Mouse (Mus musculus): Measurements from ENCODE around the gene 2810021J22Rik. TPM values are rescaled to one million over a fixed set of nuclear protein-coding genes. Genes with fewer than 3 reads are reported as not detected.

2810021J22Rik gene
- polyA plus RNA-seq, 1 experiment from 2014 or later = 10.2 TPM

- 94% methylated on average over 10 of the region's 10 CpGs for WGBS
- Histone ChIP-seq H3K27ac (replicated peaks) (no peak overlapping the region), H3K4me1 (no peaks in the 10 kb centered on the region), H3K9me3 (no peaks in the 10 kb centered on the region), H3K9ac (replicated peaks) (no peak overlapping the region), H3K4me2 (replicated peaks) (no peak overlapping the region), H3K4me3 (no peak overlapping the region), H3K27me3 (no peaks in the 10 kb centered on the region), H3K36me3 (peaks cover 49% of the 10 kb centered on the region)
- no peak for ATAC-seq (ENCODE audit: low FRiP score, low read depth)
These were observed 23.5 kb downstream of the 2810021J22Rik start for GRCm38 (mm10) chr11:58890511-58890910.

DNA sequence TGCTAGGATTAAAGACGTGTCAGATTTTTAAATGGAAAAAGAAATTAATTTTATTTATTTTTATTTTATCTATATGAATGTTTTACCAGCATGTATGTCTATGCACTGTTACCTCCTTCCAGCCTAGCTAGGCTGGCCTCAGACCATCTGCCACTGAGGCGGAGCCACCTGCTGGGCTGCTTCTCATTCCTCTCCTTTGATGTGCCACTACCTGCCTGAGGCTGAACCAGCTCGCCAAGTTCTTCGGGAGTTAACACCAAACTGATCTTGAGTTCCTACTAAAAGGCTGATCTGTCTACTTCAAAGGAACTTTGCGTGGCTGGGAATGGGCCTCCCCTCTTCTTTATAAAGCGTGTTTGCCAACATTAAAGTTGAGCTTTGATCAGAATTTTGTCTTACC is 27.4 kb downstream of the 2810021J22Rik start:
- no peak for ATAC-seq (ENCODE audit: low FRiP score, low read depth)
- Histone ChIP-seq H3K4me1 (no peaks in the 10 kb centered on the region; the same call in 1 of the 2 replicates), H3K9me3 (no peaks in the 10 kb centered on the region), H3K27ac (replicated peaks) (no peak overlapping the region), H3K36me3 (peaks cover 49% of the 10 kb centered on the region), H3K27me3 (no peaks in the 10 kb centered on the region), H3K9ac (replicated peaks) (no peak overlapping the region), H3K4me2 (replicated peaks) (no peak overlapping the region), H3K4me3 (no peak overlapping the region)
- 80% methylated on average over 6 of the region's 6 CpGs for WGBS

DNA sequence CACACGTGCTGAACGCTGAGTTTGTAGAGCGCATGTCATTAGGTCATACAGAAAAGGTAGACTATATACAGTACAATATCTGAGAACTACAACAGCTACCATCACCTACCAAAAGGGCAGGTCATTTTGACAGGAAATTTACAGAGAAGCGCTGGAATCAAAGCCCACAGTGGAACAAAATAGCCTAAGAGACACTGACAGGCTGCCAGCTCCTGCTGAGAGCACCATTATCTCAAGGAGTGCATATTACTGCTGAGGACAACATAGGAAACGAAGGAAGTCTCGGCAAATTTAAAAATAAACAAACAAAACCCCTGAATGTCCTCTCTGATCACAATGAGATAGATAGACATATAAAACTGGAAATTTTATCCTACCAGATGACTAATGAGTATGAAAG is 30.5 kb downstream of the 2810021J22Rik start:
- WGBS = 87% methylated on average over 6 of the region's 6 CpGs
- H3K9me3 ChIP-seq = no peaks in the 10 kb centered on the region
- no peaks in the 10 kb centered on the region for H3K27me3 ChIP-seq
- no peak overlapping the region for H3K4me3 ChIP-seq
- H3K4me1 ChIP-seq = no peaks in the 10 kb centered on the region; the same call in 1 of the 2 replicates
- no peak overlapping the region for H3K4me2 ChIP-seq (replicated peaks)
- no peak overlapping the region for H3K9ac ChIP-seq (replicated peaks)
- ATAC-seq (ENCODE audit: low FRiP score, low read depth) = no peak
- H3K27ac ChIP-seq (replicated peaks) = no peak overlapping the region
- H3K36me3 ChIP-seq = peaks cover 37% of the 10 kb centered on the region

GRCm38 (mm10) chr11:58901080-58901479 is 34.1 kb downstream of the 2810021J22Rik start:
- Histone ChIP-seq H3K27me3 (no peaks in the 10 kb centered on the region), H3K27ac (replicated peaks) (no peak overlapping the region), H3K4me1 (peaks cover 8% of the 10 kb centered on the region; the same call in 1 of the 2 replicates), H3K9ac (replicated peaks) (no peak overlapping the region), H3K9me3 (no peaks in the 10 kb centered on the region), H3K36me3 (peaks cover 21% of the 10 kb centered on the region), H3K4me3 (no peak overlapping the region), H3K4me2 (replicated peaks) (no peak overlapping the region)
- no peak for ATAC-seq (ENCODE audit: low FRiP score, low read depth)

GRCm38 (mm10) chr11:58903511-58904409 is 36.7 kb downstream of the 2810021J22Rik start, which contains the start of gene Zfp39:
Gene Zfp39, minus strand, starts transcription at chr11:58904225.
- Histone ChIP-seq H3K4me2 (replicated peaks) (peak within 1 kb of the TSS; percentile 71), H3K27me3 (no peaks in the 10 kb centered on the region), H3K9ac (replicated peaks) (peak within 1 kb of the TSS; percentile 84), H3K4me3 (peak within 1 kb of the TSS; percentile 77), H3K4me1 (peaks cover 8% of the 10 kb centered on the region; the same call in 1 of the 2 replicates), H3K9me3 (no peaks in the 10 kb centered on the region), H3K36me3 (peaks cover 18% of the 10 kb centered on the region), H3K27ac (replicated peaks) (peak within 1 kb of the TSS; percentile 81)
- under 1% methylated on average over 40 of the region's 40 CpGs for WGBS
- ATAC-seq (ENCODE audit: low FRiP score, low read depth) = peak; percentile 97

DNA sequence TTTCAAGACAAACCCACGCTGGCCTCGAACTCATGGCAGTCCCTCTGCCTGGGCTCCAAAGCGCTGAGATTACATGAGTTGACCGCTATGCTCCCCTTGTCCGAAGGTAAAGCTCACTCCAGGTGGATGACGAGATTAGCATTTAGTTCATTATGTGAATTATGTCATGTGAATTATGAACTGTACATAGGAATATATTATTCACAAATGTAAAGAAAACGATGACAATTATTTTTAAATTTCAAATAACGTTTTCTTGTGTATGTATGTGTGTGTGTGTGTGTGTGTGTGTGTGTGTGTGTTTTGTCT is 37.3 kb downstream of the 2810021J22Rik start:
- no peaks in the 10 kb centered on the region for H3K27me3 ChIP-seq
- no peak overlapping the region for H3K27ac ChIP-seq (replicated peaks)
- H3K4me1 ChIP-seq = peaks cover 8% of the 10 kb centered on the region; the same call in 1 of the 2 replicates
- no peaks in the 10 kb centered on the region for H3K9me3 ChIP-seq
- peak overlapping the region; percentile 77 for H3K4me3 ChIP-seq
- H3K9ac ChIP-seq (replicated peaks) = no peak overlapping the region
- WGBS = 4% methylated on average over 8 of the region's 8 CpGs
- H3K36me3 ChIP-seq = peaks cover 15% of the 10 kb centered on the region
- peak overlapping the region; percentile 71 for H3K4me2 ChIP-seq (replicated peaks)
- peak; percentile 42; the same call in 1 of the 2 replicates for ATAC-seq (ENCODE audit: low FRiP score, low read depth)

GRCm38 (mm10) chr11:58904838-58905237 is 37.8 kb downstream of the 2810021J22Rik start:
- no peaks in the 10 kb centered on the region for H3K9me3 ChIP-seq
- H3K36me3 ChIP-seq = peaks cover 14% of the 10 kb centered on the region
- 38% methylated on average over 6 of the region's 6 CpGs for WGBS
- no peak overlapping the region for H3K9ac ChIP-seq (replicated peaks)
- H3K4me3 ChIP-seq = no peak overlapping the region
- no peak for ATAC-seq (ENCODE audit: low FRiP score, low read depth)
- H3K27me3 ChIP-seq = no peaks in the 10 kb centered on the region
- H3K27ac ChIP-seq (replicated peaks) = no peak overlapping the region
- peak overlapping the region; percentile 71; the same call in 1 of the 2 replicates for H3K4me2 ChIP-seq (replicated peaks)
- peaks cover 8% of the 10 kb centered on the region; the same call in 1 of the 2 replicates for H3K4me1 ChIP-seq

DNA sequence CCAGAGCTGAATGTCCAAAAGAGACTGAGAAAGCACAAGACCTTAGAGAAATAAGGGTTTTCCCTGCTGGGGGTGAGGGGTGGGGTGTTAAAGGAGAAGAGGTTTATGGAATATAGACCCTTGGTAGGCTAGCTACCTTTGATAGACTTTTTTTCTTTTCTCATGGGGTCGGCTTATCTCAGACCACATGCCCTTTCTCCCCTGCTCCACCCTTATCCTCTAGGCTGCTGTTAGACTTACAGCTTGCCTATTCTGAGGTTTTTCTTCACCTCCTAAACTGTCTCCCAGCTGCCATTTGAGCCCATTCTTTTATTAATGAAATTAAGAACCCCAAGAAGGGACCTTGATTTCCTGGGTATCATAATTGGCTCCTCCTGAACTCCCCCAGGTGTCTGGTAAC is 46.8 kb downstream of the 2810021J22Rik start:
- Histone ChIP-seq H3K27ac (replicated peaks) (no peak overlapping the region), H3K9me3 (no peaks in the 10 kb centered on the region), H3K36me3 (no peaks in the 10 kb centered on the region), H3K27me3 (no peaks in the 10 kb centered on the region; the same call in 1 of the 2 replicates), H3K4me3 (no peak overlapping the region), H3K9ac (replicated peaks) (no peak overlapping the region), H3K4me1 (0 out of 2 replicates have a peak, but pooled peaks cover 4% of the 10 kb centered on the region), H3K4me2 (replicated peaks) (no peak overlapping the region)
- no peak for ATAC-seq (ENCODE audit: low FRiP score, low read depth)
- 78% methylated on average over 1 of the region's 1 CpGs for WGBS

- WGBS = 18% methylated on average over 17 of the region's 17 CpGs
- H3K27ac ChIP-seq (replicated peaks) = no peak overlapping the region
- no peak for ATAC-seq (ENCODE audit: low FRiP score, low read depth)
- H3K9ac ChIP-seq (replicated peaks) = peak overlapping the region; percentile 41; the same call in 1 of the 2 replicates
- H3K4me2 ChIP-seq (replicated peaks) = peak overlapping the region; percentile 51
- peak overlapping the region; percentile 24 for H3K4me3 ChIP-seq
- H3K27me3 ChIP-seq = no peaks in the 10 kb centered on the region; the same call in 1 of the 2 replicates
- 0 out of 2 replicates have a peak, but pooled peaks cover 4% of the 10 kb centered on the region for H3K4me1 ChIP-seq
- H3K9me3 ChIP-seq = no peaks in the 10 kb centered on the region
- no peaks in the 10 kb centered on the region for H3K36me3 ChIP-seq
These were observed 47.5 kb downstream of the 2810021J22Rik start for GRCm38 (mm10) chr11:58914461-58915028.

- H3K4me2 ChIP-seq (replicated peaks) = no peak overlapping the region
- H3K4me1 ChIP-seq = 0 out of 2 replicates have a peak, but pooled peaks cover 4% of the 10 kb centered on the region
- WGBS = 58% methylated on average over 14 of the region's 14 CpGs
- no peak overlapping the region for H3K27ac ChIP-seq (replicated peaks)
- H3K4me3 ChIP-seq = no peak overlapping the region
- H3K9me3 ChIP-seq = no peaks in the 10 kb centered on the region
- no peak for ATAC-seq (ENCODE audit: low FRiP score, low read depth)
- no peaks in the 10 kb centered on the region; the same call in 1 of the 2 replicates for H3K27me3 ChIP-seq
- no peak overlapping the region for H3K9ac ChIP-seq (replicated peaks)
- H3K36me3 ChIP-seq = no peaks in the 10 kb centered on the region
These were observed 50.1 kb downstream of the 2810021J22Rik start for GRCm38 (mm10) chr11:58916879-58917744.

- H3K36me3 ChIP-seq = no peaks in the 10 kb centered on the region
- no peak within 1 kb of the TSS for H3K27ac ChIP-seq (replicated peaks)
- no peak for ATAC-seq (ENCODE audit: low FRiP score, low read depth)
- no peaks in the 10 kb centered on the region for H3K9me3 ChIP-seq
- WGBS = 91% methylated on average over 12 of the region's 12 CpGs
- H3K4me2 ChIP-seq (replicated peaks) = no peak within 1 kb of the TSS
- 0 out of 2 replicates have a peak, but pooled peaks cover 4% of the 10 kb centered on the region for H3K4me1 ChIP-seq
- no peak within 1 kb of the TSS for H3K4me3 ChIP-seq
- H3K27me3 ChIP-seq = no peaks in the 10 kb centered on the region; the same call in 1 of the 2 replicates
- H3K9ac ChIP-seq (replicated peaks) = no peak within 1 kb of the TSS
These were observed 50.8 kb downstream of the 2810021J22Rik start, which contains the start of gene Btnl10 for GRCm38 (mm10) chr11:58917745-58918366. Gene Btnl10, plus strand, starts transcription at chr11:58917908.
